Mouse (Mus musculus): ENCODE data around the gene Tirap. TPM values are rescaled to one million over a fixed set of nuclear protein-coding genes. Genes with fewer than 3 reads are reported as not detected.
A peak's percentile ranks its signal among the peaks of the same experiment; 100 is the strongest.

Tirap gene
- total RNA-seq (2022): 10 to 100 TPM; 28.0 to 30.7 (median 29.9) TPM

- DNase-seq (ENCODE audit: low spot score in 2 of 2): peak; percentile 89 to 91
Measured at GRCm38 (mm10) chr9:35199772-35200471, at the start of gene Tirap, which contains the start of gene Srpr. TSS of gene Tirap (minus strand) at chr9:35200291. TSS of gene Srpr (plus strand) at chr9:35200175.

GRCm38 (mm10) chr9:35249476-35249875, 49.4 kb upstream of the Tirap start:
- no peak for DNase-seq (ENCODE audit: low spot score in 2 of 2)

- no peak for DNase-seq (ENCODE audit: low spot score in 2 of 2)
Measured at GRCm38 (mm10) chr9:35247405-35247804, 47.3 kb upstream of the Tirap start.

GRCm38 (mm10) chr9:35239734-35240133, 39.6 kb upstream of the Tirap start:
- DNase-seq (ENCODE audit: low spot score in 2 of 2): no peak

GRCm38 (mm10) chr9:35238915-35239571, 39.0 kb upstream of the Tirap start:
- DNase-seq (ENCODE audit: low spot score in 2 of 2): peak in 1 of 2 experiments; percentile 31

- DNase-seq (ENCODE audit: low spot score in 2 of 2): no peak
Measured at GRCm38 (mm10) chr9:35238371-35238770, 38.3 kb upstream of the Tirap start.

- no peak for DNase-seq (ENCODE audit: low spot score in 2 of 2)
Measured at GRCm38 (mm10) chr9:35235996-35236395, 35.9 kb upstream of the Tirap start.

- no peak for DNase-seq (ENCODE audit: low spot score in 2 of 2)
Measured at GRCm38 (mm10) chr9:35228671-35229070, 28.6 kb upstream of the Tirap start.

GRCm38 (mm10) chr9:35223466-35223865, 23.4 kb upstream of the Tirap start:
- DNase-seq (ENCODE audit: low spot score in 2 of 2): no peak

GRCm38 (mm10) chr9:35217963-35218362, 17.9 kb upstream of the Tirap start:
- no peak for DNase-seq (ENCODE audit: low spot score in 2 of 2)

- peak; percentile 71 for DNase-seq (ENCODE audit: low spot score in 2 of 2)
Measured at GRCm38 (mm10) chr9:35211573-35212511, 11.8 kb upstream of the Tirap start.

GRCm38 (mm10) chr9:35210542-35211474, 10.7 kb upstream of the Tirap start, which contains the start of gene Foxred1:
TSS of gene Foxred1 (minus strand) at chr9:35211055.
- peak; percentile 98 to 99 for DNase-seq (ENCODE audit: low spot score in 2 of 2)

GRCm38 (mm10) chr9:35204421-35204820, 4.3 kb upstream of the Tirap start:
- peak; percentile 83 to 84 for DNase-seq (ENCODE audit: low spot score in 2 of 2)

- no peak for DNase-seq (ENCODE audit: low spot score in 2 of 2)
Measured at GRCm38 (mm10) chr9:35203536-35203935, 3.4 kb upstream of the Tirap start.

GRCm38 (mm10) chr9:35200529-35201060, 504 bp upstream of the Tirap start:
- no peak for DNase-seq (ENCODE audit: low spot score in 2 of 2)

GRCm38 (mm10) chr9:35198945-35199771, 933 bp downstream of the Tirap start:
- peak; percentile 40 to 53 for DNase-seq (ENCODE audit: low spot score in 2 of 2)

GRCm38 (mm10) chr9:35198351-35198750, 1.7 kb downstream of the Tirap start:
- no peak for DNase-seq (ENCODE audit: low spot score in 2 of 2)

GRCm38 (mm10) chr9:35197625-35198024, 2.5 kb downstream of the Tirap start:
- DNase-seq (ENCODE audit: low spot score in 2 of 2): no peak

- DNase-seq (ENCODE audit: low spot score in 2 of 2): no peak
Measured at GRCm38 (mm10) chr9:35194048-35194447, 6.0 kb downstream of the Tirap start.

All from gastrocnemius, adult 8-10 months (tissue).